Mouse (Mus musculus): ENCODE data around the gene Sept11. TPM values are rescaled to one million over a fixed set of nuclear protein-coding genes. Genes with fewer than 3 reads are reported as not detected.

The Sept11 gene
- total and polyA plus RNA-seq, 3 experiments: 34.9 to 245 (median 87.2) TPM

- peaks cover 25% of the 10 kb centered on the region for H3K79me2 ChIP-seq (ENCODE audit: control insufficient read depth, insufficient read depth, low read length, poor library complexity)
- H3K36me3 ChIP-seq (ENCODE audit: control insufficient read depth in 1 of 2, insufficient read depth in 2 of 2, low read length in 2 of 2): peaks cover 2 to 4% of the 10 kb centered on the region in 2 experiments; a peak in 3 of 4 replicates
- H3K27ac ChIP-seq (ENCODE audit: control insufficient read depth, low read depth, low read length): no peak overlapping the region
- no peaks in the 10 kb centered on the region for H3K9me3 ChIP-seq (replicated peaks; ENCODE audit: insufficient read depth, low read length)
- no peak for DNase-seq (ENCODE audit: low read depth, low spot score)
- H3K4me1 ChIP-seq (ENCODE audit: control insufficient read depth in 1 of 2, insufficient read depth in 2 of 2, low read length in 2 of 2): no peaks in the 10 kb centered on the region
- no peak overlapping the region for H3K9ac ChIP-seq (ENCODE audit: control insufficient read depth, low read depth, low read length, poor library complexity, severe bottlenecking)
- no peaks in the 10 kb centered on the region for H3K27me3 ChIP-seq (ENCODE audit: control insufficient read depth in 1 of 2, insufficient read depth in 2 of 2, low read length in 2 of 2)
- H3K4me3 ChIP-seq (ENCODE audit: control insufficient read depth in 1 of 2, insufficient read depth in 1 of 2, low read depth in 2 of 2, low read length in 2 of 2): no peak overlapping the region
- TF ChIP-seq ZMIZ1 (IDR thresholded peaks at IDR 0.05; ENCODE audit: low read depth, low read length) (no peak), MEF2A (IDR thresholded peaks at IDR 0.05; ENCODE audit: extremely low read depth, insufficient replicate concordance, low read depth, low read length, poor library complexity, severe bottlenecking) (no peak), UBTF (IDR thresholded peaks at IDR 0.05; ENCODE audit: borderline replicate concordance, insufficient read depth, low read depth, low read length) (no peak), MAX (IDR thresholded peaks at IDR 0.05; ENCODE audit: low read length) (no peak), POLR2AphosphoS5 (IDR thresholded peaks at IDR 0.05; ENCODE audit: borderline replicate concordance, low read depth, low read length) (no peak), POLR2A (IDR thresholded peaks at IDR 0.05; ENCODE audit: control insufficient read depth in 1 of 2, insufficient read depth in 1 of 2, low read depth in 1 of 2, low read length in 2 of 2, poor library complexity in 1 of 2) (no peak), MYB (IDR thresholded peaks at IDR 0.05; ENCODE audit: low read depth, low read length) (no peak), ETS1 (IDR thresholded peaks at IDR 0.05; ENCODE audit: low read depth, low read length) (no peak), BHLHE40 (IDR thresholded peaks at IDR 0.05; ENCODE audit: borderline replicate concordance, low read depth, low read length) (no peak), POLR2AphosphoS2 (IDR thresholded peaks at IDR 0.05; ENCODE audit: low read length) (no peak), SIN3A (IDR thresholded peaks at IDR 0.05; ENCODE audit: low read length) (no peak), USF1 (IDR thresholded peaks at IDR 0.05; ENCODE audit: low read depth, low read length) (no peak), SMC3 (IDR thresholded peaks at IDR 0.05; ENCODE audit: low read depth, low read length) (no peak), MAFK (IDR thresholded peaks at IDR 0.05; ENCODE audit: borderline replicate concordance, low read depth, low read length) (no peak), EP300 (IDR thresholded peaks at IDR 0.05; ENCODE audit: low read depth in 1 of 2, low read length in 2 of 2) (no peak), ZC3H11A (IDR thresholded peaks at IDR 0.05; ENCODE audit: low read depth, low read length) (no peak), NRF1 (IDR thresholded peaks at IDR 0.05; ENCODE audit: insufficient read depth, low read depth, low read length, poor library complexity, severe bottlenecking) (no peak)
Observed at GRCm38 (mm10) chr5:93115059-93115458, 21.8 kb downstream of the Sept11 start.

- DNase-seq (ENCODE audit: low read depth, low spot score): no peak
- Histone ChIP-seq H3K4me1 (ENCODE audit: control insufficient read depth in 1 of 2, insufficient read depth in 2 of 2, low read length in 2 of 2) (no peaks in the 10 kb centered on the region), H3K27me3 (ENCODE audit: control insufficient read depth in 1 of 2, insufficient read depth in 2 of 2, low read length in 2 of 2) (no peaks in the 10 kb centered on the region), H3K36me3 (ENCODE audit: control insufficient read depth in 1 of 2, insufficient read depth in 2 of 2, low read length in 2 of 2) (peaks cover 2 to 4% of the 10 kb centered on the region in 2 experiments; a peak in 3 of 4 replicates), H3K79me2 (ENCODE audit: control insufficient read depth, insufficient read depth, low read length, poor library complexity) (peaks cover 25% of the 10 kb centered on the region), H3K9me3 (replicated peaks; ENCODE audit: insufficient read depth, low read length) (no peaks in the 10 kb centered on the region), H3K4me3 (ENCODE audit: control insufficient read depth in 1 of 2, insufficient read depth in 1 of 2, low read depth in 2 of 2, low read length in 2 of 2) (no peak overlapping the region), H3K27ac (ENCODE audit: control insufficient read depth, low read depth, low read length) (no peak overlapping the region), H3K9ac (ENCODE audit: control insufficient read depth, low read depth, low read length, poor library complexity, severe bottlenecking) (no peak overlapping the region)
- TF ChIP-seq SIN3A (IDR thresholded peaks at IDR 0.05; ENCODE audit: low read length) (no peak), MAZ (IDR thresholded peaks at IDR 0.05; ENCODE audit: low read depth, low read length) (no peak), NRF1 (IDR thresholded peaks at IDR 0.05; ENCODE audit: insufficient read depth, low read depth, low read length, poor library complexity, severe bottlenecking) (no peak), POLR2A (IDR thresholded peaks at IDR 0.05; ENCODE audit: control insufficient read depth in 1 of 2, insufficient read depth in 1 of 2, low read depth in 1 of 2, low read length in 2 of 2, poor library complexity in 1 of 2) (no peak), MAFK (IDR thresholded peaks at IDR 0.05; ENCODE audit: borderline replicate concordance, low read depth, low read length) (no peak), TCF12 (IDR thresholded peaks at IDR 0.05; ENCODE audit: low read depth, low read length) (no peak), EP300 (IDR thresholded peaks at IDR 0.05; ENCODE audit: low read depth in 1 of 2, low read length in 2 of 2) (no peak), POLR2AphosphoS5 (IDR thresholded peaks at IDR 0.05; ENCODE audit: borderline replicate concordance, low read depth, low read length) (no peak), SMC3 (IDR thresholded peaks at IDR 0.05; ENCODE audit: low read depth, low read length) (no peak), ZKSCAN1 (IDR thresholded peaks at IDR 0.05; ENCODE audit: low read depth, low read length) (no peak)
Observed at GRCm38 (mm10) chr5:93115854-93116253, 22.6 kb downstream of the Sept11 start.

Data from MEL (cell line).